Mouse (Mus musculus): ENCODE results near the gene Nxnl1.

DNA sequence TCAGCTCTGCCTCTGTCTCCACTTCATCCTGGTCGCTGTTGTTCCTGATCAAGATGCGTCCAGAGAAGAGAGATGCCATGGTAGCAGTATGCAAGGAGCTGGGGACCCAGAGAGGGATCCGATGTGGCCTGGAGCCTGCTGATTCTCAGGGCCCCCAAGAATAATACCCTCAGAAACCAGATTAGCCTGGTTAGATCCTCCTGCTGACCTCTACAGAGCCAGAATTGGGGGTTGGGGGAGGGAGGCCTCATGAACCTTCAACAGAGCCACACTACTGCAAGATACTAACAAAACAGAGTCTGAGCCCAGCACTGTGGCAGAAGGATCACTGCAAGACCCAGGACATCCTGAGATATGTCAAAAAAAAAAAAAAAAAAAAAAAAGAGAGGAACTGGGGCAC lies at the start of gene Nxnl1:
- no peak for TF ChIP-seq CTCF (IDR thresholded peaks at IDR 0.05; ENCODE audit: control insufficient read depth, insufficient read depth, insufficient read length)
- TF ChIP-seq USF1 (IDR thresholded peaks at IDR 0.05; ENCODE audit: low read depth), result no peak

Data from C2C12 (cell line).